Mouse (Mus musculus) heart, adult 2 months (tissue): Measurements from ENCODE around the gene Bub1b. TPM values are rescaled to one million over a fixed set of nuclear protein-coding genes. Genes with fewer than 3 reads are reported as not detected.

Experiments used
- DNase-seq, 2 experiments: peaks; one replicate each; pipeline ENCODE4 v3.0.0; 2021
- H3K27ac ChIP-seq: fragments of 200-600 bp; 2 replicates; pipeline ENCODE4 v1.8.1; 2022
- H3K27me3 ChIP-seq: fragments of 200-500 bp; 2 replicates; pipeline ENCODE4 v1.6.1; 2012; ENCODE audit warnings: mild to moderate bottlenecking, low read length, inconsistent platforms, mixed read lengths; ENCODE audit not compliant: control insufficient read depth, insufficient read depth
- H3K36me3 ChIP-seq: fragments of 200-500 bp; 2 replicates; pipeline ENCODE4 v1.6.1; 2012; ENCODE audit warnings: low read length, inconsistent platforms; ENCODE audit not compliant: control insufficient read depth, insufficient read depth
- H3K4me1 ChIP-seq: fragments of 200-500 bp; 2 replicates; pipeline ENCODE4 v1.6.1; 2011; ENCODE audit warnings: low read length; ENCODE audit not compliant: control insufficient read depth, insufficient read depth
- H3K4me3 ChIP-seq: fragments of 200-600 bp; 2 replicates; pipeline ENCODE4 v1.8.1; 2022
- H3K79me2 ChIP-seq: fragments of 200-500 bp; replicated peaks from 2 replicates; pipeline ENCODE4 v1.6.1; 2012; ENCODE audit warnings: mild to moderate bottlenecking, inconsistent platforms, low read length, moderate library complexity, mixed read lengths; ENCODE audit not compliant: control insufficient read depth, insufficient read depth
- H3K9ac ChIP-seq: fragments of 200-500 bp; 2 replicates; pipeline ENCODE4 v1.6.1; 2012; ENCODE audit warnings: low read depth, mild to moderate bottlenecking, control low read depth, inconsistent platforms, low read length, mixed read lengths
- CTCF ChIP-seq: fragments of 200-600 bp; IDR thresholded peaks from 2 replicates; pipeline ENCODE4 v1.8.1; 2022; ENCODE audit warnings: antibody characterized with exemption, mild to moderate bottlenecking, moderate library complexity
- EP300 ChIP-seq: fragments of 200-500 bp; IDR thresholded peaks from 2 replicates; pipeline ENCODE4 v1.6.1; 2011; ENCODE audit warnings: low read depth, low read length, control low read depth; ENCODE audit not compliant: insufficient read depth
- POLR2A ChIP-seq: fragments of 200-500 bp; IDR thresholded peaks from 2 replicates; pipeline ENCODE4 v1.6.1; 2011; ENCODE audit warnings: mild to moderate bottlenecking, low read depth, low read length, control low read depth; ENCODE audit not compliant: insufficient read depth
- WGBS: fragments of 180-500 bp; shearing (Covaris S2); methylation state at CpG from one replicate; pipeline ENCODE4 v1.1.7; 2018; 5-methylcytosine and 5-hydroxymethylcytosine counted together
- intact Hi-C: fragments of 180-260 bp; cut with DNase I; formaldehyde crosslinking; loops from one replicate; pipeline ENCODE4 v1.15.1; 2025
- polyA plus RNA-seq: library from polyadenylated mRNA; depleted of rRNA; stranded (reverse); fragments of >200 nt; gene quantifications from 2 replicates; pipeline ENCODE4 v1.2.3, GENCODE M21; 2012
- total RNA-seq, 2 experiments: library from RNA; stranded (reverse); gene quantifications; 2 replicates each; pipeline ENCODE4 v1.2.3; 2021

Bub1b gene
- total and polyA plus RNA-seq, 3 experiments = 0.25 to 1.8 (median 0.65) TPM

GRCm38 (mm10) chr2:118601599-118602263 is 3.7 kb downstream of the Bub1b start:
- TF ChIP-seq EP300 (no peak), CTCF (no peak), POLR2A (no peak)
- Histone ChIP-seq H3K4me3 (no peak overlapping the region), H3K9ac (no peak overlapping the region), H3K36me3 (no peaks in the 10 kb centered on the region), H3K79me2 (no peaks in the 10 kb centered on the region), H3K27ac (no peak overlapping the region), H3K4me1 (peaks cover 3% of the 10 kb centered on the region; the same call in 1 of the 2 replicates), H3K27me3 (no peaks in the 10 kb centered on the region)
- DNase-seq = no peak
- intact Hi-C loops = loop anchor here (10.0 kb wide), 1 partner anchor 337 kb away; no protein-coding TSS in a partner anchor
- 72% methylated on average over 18 of the region's 18 CpGs for WGBS

GRCm38 (mm10) chr2:118604091-118604490 is 6.1 kb downstream of the Bub1b start:
- intact Hi-C loops = loop anchor here (10.0 kb wide), 1 partner anchor 339 kb away; no protein-coding TSS in a partner anchor
- no peak for DNase-seq
- WGBS = 74% methylated on average over 6 of the region's 6 CpGs
- Histone ChIP-seq H3K4me3 (no peak overlapping the region), H3K36me3 (no peaks in the 10 kb centered on the region), H3K27ac (no peak overlapping the region), H3K27me3 (no peaks in the 10 kb centered on the region), H3K4me1 (no peaks in the 10 kb centered on the region), H3K79me2 (no peaks in the 10 kb centered on the region), H3K9ac (no peak overlapping the region)
- no peak for TF ChIP-seq POLR2A
- TF ChIP-seq EP300 = no peak
- TF ChIP-seq CTCF = no peak

- H3K4me3 ChIP-seq = no peak overlapping the region
- H3K27me3 ChIP-seq = no peaks in the 10 kb centered on the region
- TF ChIP-seq POLR2A = no peak
- TF ChIP-seq EP300 = peak; percentile 48; the same call in 1 of the 2 replicates
- peak; percentile 93 for TF ChIP-seq CTCF
- intact Hi-C loops = loop anchor here (1.0 to 10.0 kb wide), 2 partner anchors 119 to 341 kb away; no protein-coding TSS in a partner anchor
- H3K9ac ChIP-seq = no peak overlapping the region
- WGBS = 83% methylated on average over 2 of the region's 2 CpGs
- H3K27ac ChIP-seq = no peak overlapping the region
- H3K36me3 ChIP-seq = no peaks in the 10 kb centered on the region
- DNase-seq = peak; percentile 32 to 69
- no peaks in the 10 kb centered on the region for H3K4me1 ChIP-seq
- no peaks in the 10 kb centered on the region for H3K79me2 ChIP-seq
These were observed 8.0 kb downstream of the Bub1b start for GRCm38 (mm10) chr2:118606032-118606431.

- intact Hi-C loops = loop anchor here (1.0 to 10.0 kb wide), 2 partner anchors 120 to 342 kb away; no protein-coding TSS in a partner anchor
- Histone ChIP-seq H3K9ac (no peak overlapping the region), H3K27me3 (no peaks in the 10 kb centered on the region), H3K27ac (no peak overlapping the region), H3K4me1 (no peaks in the 10 kb centered on the region), H3K36me3 (no peaks in the 10 kb centered on the region), H3K4me3 (no peak overlapping the region), H3K79me2 (no peaks in the 10 kb centered on the region)
- WGBS = 45% methylated on average over 5 of the region's 5 CpGs
- no peak for DNase-seq
- no peak for TF ChIP-seq POLR2A
- TF ChIP-seq CTCF = no peak
- no peak for TF ChIP-seq EP300
These were observed 9.0 kb downstream of the Bub1b start for GRCm38 (mm10) chr2:118606976-118607375.

- no peak overlapping the region for H3K4me3 ChIP-seq
- no peaks in the 10 kb centered on the region for H3K79me2 ChIP-seq
- no peak for TF ChIP-seq EP300
- WGBS = 78% methylated on average over 5 of the region's 5 CpGs
- intact Hi-C loops = no loop called here
- no peaks in the 10 kb centered on the region for H3K4me1 ChIP-seq
- H3K36me3 ChIP-seq = no peaks in the 10 kb centered on the region
- no peak overlapping the region for H3K9ac ChIP-seq
- DNase-seq = no peak
- no peaks in the 10 kb centered on the region for H3K27me3 ChIP-seq
- no peak overlapping the region for H3K27ac ChIP-seq
These were observed 20.0 kb downstream of the Bub1b start for GRCm38 (mm10) chr2:118618013-118618412.

GRCm38 (mm10) chr2:118620101-118620500 is 22.1 kb downstream of the Bub1b start:
- 79% methylated on average over 2 of the region's 2 CpGs for WGBS
- DNase-seq = no peak
- TF ChIP-seq POLR2A = no peak
- TF ChIP-seq CTCF = no peak
- no peak for TF ChIP-seq EP300
- no peaks in the 10 kb centered on the region for H3K79me2 ChIP-seq
- no peak overlapping the region for H3K9ac ChIP-seq
- H3K4me3 ChIP-seq = no peak overlapping the region
- intact Hi-C loops = no loop called here
- H3K27ac ChIP-seq = no peak overlapping the region
- no peaks in the 10 kb centered on the region for H3K27me3 ChIP-seq
- no peaks in the 10 kb centered on the region for H3K36me3 ChIP-seq
- no peaks in the 10 kb centered on the region for H3K4me1 ChIP-seq
